9 mouse cellular contexts compared by ENCODE assay signal in genomic region chr1:91180723-91181122, GRCm38 (mm10). TPM values are rescaled to one million over a fixed set of nuclear protein-coding genes. Genes with fewer than 3 reads are reported as not detected.
DNase-seq lines count a peak whose midpoint lies in the region; ATAC-seq lines count a peak whose summit lies in the region.
"Had no signal": no experiment of that assay in that cellular context is flagged by ENCODE, and none has a peak within 500 bp of the region (broad histone marks: within the 10 kb centered on the region; RNA-seq: fewer than 3 reads in every experiment).

No protein-coding gene starts in this region.

- no peaks in the 10 kb centered on the region for H3K9me3 ChIP-seq in hindbrain, embryonic 11.5 days (ENCODE audit: control insufficient read depth, low read length)
- H3K9me3 ChIP-seq in hindbrain, embryonic 10.5 days: no peaks in the 10 kb centered on the region
- H3K9me3 ChIP-seq in liver, embryonic 11.5 days (ENCODE audit: control insufficient read depth, low read length): no peaks in the 10 kb centered on the region
- no peaks in the 10 kb centered on the region for H3K9me3 ChIP-seq in kidney, embryonic 14.5 days (ENCODE audit: control insufficient read depth, low read length)

- 79% methylated on average over 6 of the region's 6 CpGs for WGBS in hindbrain, embryonic 11.5 days
- WGBS in hindbrain, embryonic 10.5 days: 81% methylated on average over 6 of the region's 6 CpGs
- 67% methylated on average over 6 of the region's 6 CpGs for WGBS in liver, embryonic 11.5 days
- WGBS in kidney, embryonic 14.5 days: 72% methylated on average over 6 of the region's 6 CpGs

- peaks cover 3% of the 10 kb centered on the region; the same call in 1 of the 2 replicates for H3K4me1 ChIP-seq in hindbrain, embryonic 11.5 days (replicated peaks; ENCODE audit: control insufficient read depth, insufficient read depth, low read length)
- peaks cover 28% of the 10 kb centered on the region for H3K4me1 ChIP-seq in hindbrain, embryonic 10.5 days (replicated peaks)
- H3K4me1 ChIP-seq in liver, embryonic 11.5 days (replicated peaks; ENCODE audit: control insufficient read depth, insufficient read depth, low read length): peaks cover 9% of the 10 kb centered on the region; the same call in 1 of the 2 replicates
- peaks cover 9% of the 10 kb centered on the region for H3K4me1 ChIP-seq in kidney, embryonic 14.5 days (ENCODE audit: control insufficient read depth, insufficient read depth, low read length)

- no peak for ATAC-seq in hindbrain, embryonic 11.5 days (ENCODE audit: low FRiP score)
- ATAC-seq in liver, embryonic 11.5 days (replicated peaks; ENCODE audit: low FRiP score): no peak
- ATAC-seq in megakaryocyte-erythroid progenitor cell, adult 5-6 weeks (replicated peaks; ENCODE audit: low FRiP score, low TSS enrichment, poor library complexity, severe bottlenecking): no peak
- ATAC-seq in inflammation-experienced regulatory T-cells, adult 6 months: no peak
- no peak for ATAC-seq in kidney, embryonic 14.5 days (ENCODE audit: low FRiP score, low TSS enrichment)

- no peaks in the 10 kb centered on the region for H3K36me3 ChIP-seq in hindbrain, embryonic 11.5 days (ENCODE audit: control insufficient read depth, insufficient read depth, low read length)
- no peaks in the 10 kb centered on the region for H3K36me3 ChIP-seq in hindbrain, embryonic 10.5 days
- H3K36me3 ChIP-seq in liver, embryonic 11.5 days (ENCODE audit: control insufficient read depth, insufficient read depth, low read length): 0 out of 2 replicates have a peak, but pooled peaks cover under 1% of the 10 kb centered on the region
- H3K36me3 ChIP-seq in kidney, embryonic 14.5 days (ENCODE audit: control insufficient read depth, insufficient read depth, low read length): no peaks in the 10 kb centered on the region

- no peak overlapping the region for H3K9ac ChIP-seq in hindbrain, embryonic 11.5 days (ENCODE audit: low read depth, low read length)
- no peak overlapping the region for H3K9ac ChIP-seq in liver, embryonic 11.5 days (ENCODE audit: low read depth, low read length)
- H3K9ac ChIP-seq in kidney, embryonic 14.5 days (ENCODE audit: low read depth, low read length): no peak overlapping the region

- H3K27ac ChIP-seq in hindbrain, embryonic 11.5 days (ENCODE audit: low read depth, low read length): no peak overlapping the region
- no peak overlapping the region for H3K27ac ChIP-seq in hindbrain, embryonic 10.5 days
- no peak overlapping the region for H3K27ac ChIP-seq in liver, embryonic 11.5 days (ENCODE audit: low read depth, low read length)
- no peak overlapping the region for H3K27ac ChIP-seq in kidney, embryonic 14.5 days (ENCODE audit: low read depth, low read length)

- H3K27me3 ChIP-seq in hindbrain, embryonic 11.5 days (ENCODE audit: control insufficient read depth, insufficient read depth, low read length): peaks cover 10% of the 10 kb centered on the region
- peaks cover 39% of the 10 kb centered on the region for H3K27me3 ChIP-seq in hindbrain, embryonic 10.5 days (ENCODE audit: insufficient read depth, poor library complexity, severe bottlenecking)
- peaks cover 16% of the 10 kb centered on the region for H3K27me3 ChIP-seq in liver, embryonic 11.5 days (replicated peaks; ENCODE audit: control insufficient read depth, insufficient read depth, low read length)
- peaks cover 19% of the 10 kb centered on the region for H3K27me3 ChIP-seq in kidney, embryonic 14.5 days (ENCODE audit: control insufficient read depth, insufficient read depth, low read length)

- no peak overlapping the region for H3K4me3 ChIP-seq in hindbrain, embryonic 11.5 days (ENCODE audit: low read depth, low read length)
- no peak overlapping the region for H3K4me3 ChIP-seq in hindbrain, embryonic 10.5 days
- no peak overlapping the region for H3K4me3 ChIP-seq in liver, embryonic 11.5 days (ENCODE audit: low read depth, low read length)
- no peak overlapping the region for H3K4me3 ChIP-seq in kidney, embryonic 14.5 days (ENCODE audit: low read length)

- no peak overlapping the region for H3K4me2 ChIP-seq in hindbrain, embryonic 11.5 days (replicated peaks; ENCODE audit: low read depth, low read length)
- H3K4me2 ChIP-seq in liver, embryonic 11.5 days: peak overlapping the region; percentile 83; the same call in 1 of the 2 replicates
- no peak overlapping the region for H3K4me2 ChIP-seq in kidney, embryonic 14.5 days (replicated peaks; ENCODE audit: low read depth, low read length)

- DNase-seq in hindbrain, embryonic 11.5 days (ENCODE audit: low spot score): peak; percentile 2
- DNase-seq in hindbrain, embryonic 10.5 days (ENCODE audit: low spot score): no peak
- peak; percentile 42 for DNase-seq in thymus, postnatal 4 days
- no peak for DNase-seq in thymus, postnatal 0 days (ENCODE audit: low spot score)
- DNase-seq in liver, embryonic 11.5 days (ENCODE audit: low spot score): no peak
- DNase-seq: adrenal gland, adult 2 months had no signal

RNA-seq across cellular contexts. Expression of gene Ramp1, which starts 1.1 kb away (rescaled TPM):
- polyA plus RNA-seq in hindbrain, embryonic 11.5 days (2014; fragmentation: Nextera tagmentation; extraction: Ambion mirVana): 0.29 and 0.35 TPM in 2 replicates
- 0.51 and 0.81 TPM in 2 replicates for polyA plus RNA-seq in hindbrain, embryonic 10.5 days (2016; fragmentation: Nextera tagmentation; extraction: Ambion mirVana)
- polyA plus RNA-seq in thymus, postnatal 0 days (2015; fragmentation: Nextera tagmentation; extraction: Ambion mirVana): 156 and 158 TPM in 2 replicates
- polyA plus RNA-seq in liver, embryonic 11.5 days (2014; fragmentation: Nextera tagmentation; extraction: Ambion mirVana): 3.5 and 4.0 TPM in 2 replicates
- total RNA-seq in megakaryocyte-erythroid progenitor cell, adult 5-6 weeks (2014; fragmentation: Nextera tagmentation): 18.7 and 24.7 TPM in 2 replicates
- total RNA-seq in megakaryocyte-erythroid progenitor cell, adult 5-6 weeks (2017): 28.4 and 48.3 TPM in 2 replicates
- polyA plus RNA-seq in inflammation-experienced regulatory T-cells, adult 6 months (2017; shearing (Covaris generic)): 10 to 100 TPM; 10.3 to 37.8 (median 35.7) TPM
- polyA plus RNA-seq in kidney, embryonic 14.5 days (2014; fragmentation: Nextera tagmentation; extraction: Ambion mirVana): 1.1 and 1.2 TPM in 2 replicates

RNA-seq across cellular contexts. Expression of gene Rbm44, which starts 35.8 kb away (rescaled TPM):
- polyA plus RNA-seq in hindbrain, embryonic 11.5 days (2014; fragmentation: Nextera tagmentation; extraction: Ambion mirVana): 0.25 and 1.4 TPM in 2 replicates
- 0.57 and 0.58 TPM in 2 replicates for polyA plus RNA-seq in hindbrain, embryonic 10.5 days (2016; fragmentation: Nextera tagmentation; extraction: Ambion mirVana)
- 1.4 and 2.1 TPM in 2 replicates for polyA plus RNA-seq in thymus, postnatal 0 days (2015; fragmentation: Nextera tagmentation; extraction: Ambion mirVana)
- polyA plus RNA-seq in liver, embryonic 11.5 days (2014; fragmentation: Nextera tagmentation; extraction: Ambion mirVana): 2.4 TPM in 2 replicates
- total RNA-seq in megakaryocyte-erythroid progenitor cell, adult 5-6 weeks (2014; fragmentation: Nextera tagmentation): 3.8 and 9.0 TPM in 2 replicates
- total RNA-seq in megakaryocyte-erythroid progenitor cell, adult 5-6 weeks (2017): 5.6 and 11.7 TPM in 2 replicates
- 1 to 10 TPM in 2 of 3 experiments, not detected in 1; 1.3 to 8.0 TPM for polyA plus RNA-seq in inflammation-experienced regulatory T-cells, adult 6 months (2017; shearing (Covaris generic))
- 0.97 and 1.0 TPM in 2 replicates for polyA plus RNA-seq in kidney, embryonic 14.5 days (2014; fragmentation: Nextera tagmentation; extraction: Ambion mirVana)
- total RNA-seq: adrenal gland, adult 2 months had no signal
- polyA plus RNA-seq: adrenal gland, adult 2 months had no signal

Comparison
In these comparisons a context has a peak if more than half of its experiments do, and no peak if none do; other contexts are left out.
1. DNase-seq: peak in hindbrain, embryonic 11.5 days (single experiment) and thymus, postnatal 4 days (single experiment); none in hindbrain, embryonic 10.5 days (single experiment), thymus, postnatal 0 days (single experiment) and liver, embryonic 11.5 days (single experiment).